Mouse (Mus musculus) left cerebral cortex, postnatal 4 days (tissue): ENCODE data around the gene Fto. TPM values are rescaled to one million over a fixed set of nuclear protein-coding genes. Genes with fewer than 3 reads are reported as not detected.

Experiments
- DNase-seq: peaks from one replicate; pipeline ENCODE4 v3.0.0-alpha.2; 2022
- intact Hi-C: fragments of 180-260 bp; cut with DNase I; formaldehyde crosslinking; loops from one replicate; pipeline ENCODE4 v1.15.1; 2025
- total RNA-seq, 2 experiments: library from RNA; stranded (reverse); gene quantifications; 2 replicates each; pipeline ENCODE4 v1.2.3; 2021

The Fto gene
- total RNA-seq, 2 experiments from 2014 or later = 121 to 133 TPM

DNA sequence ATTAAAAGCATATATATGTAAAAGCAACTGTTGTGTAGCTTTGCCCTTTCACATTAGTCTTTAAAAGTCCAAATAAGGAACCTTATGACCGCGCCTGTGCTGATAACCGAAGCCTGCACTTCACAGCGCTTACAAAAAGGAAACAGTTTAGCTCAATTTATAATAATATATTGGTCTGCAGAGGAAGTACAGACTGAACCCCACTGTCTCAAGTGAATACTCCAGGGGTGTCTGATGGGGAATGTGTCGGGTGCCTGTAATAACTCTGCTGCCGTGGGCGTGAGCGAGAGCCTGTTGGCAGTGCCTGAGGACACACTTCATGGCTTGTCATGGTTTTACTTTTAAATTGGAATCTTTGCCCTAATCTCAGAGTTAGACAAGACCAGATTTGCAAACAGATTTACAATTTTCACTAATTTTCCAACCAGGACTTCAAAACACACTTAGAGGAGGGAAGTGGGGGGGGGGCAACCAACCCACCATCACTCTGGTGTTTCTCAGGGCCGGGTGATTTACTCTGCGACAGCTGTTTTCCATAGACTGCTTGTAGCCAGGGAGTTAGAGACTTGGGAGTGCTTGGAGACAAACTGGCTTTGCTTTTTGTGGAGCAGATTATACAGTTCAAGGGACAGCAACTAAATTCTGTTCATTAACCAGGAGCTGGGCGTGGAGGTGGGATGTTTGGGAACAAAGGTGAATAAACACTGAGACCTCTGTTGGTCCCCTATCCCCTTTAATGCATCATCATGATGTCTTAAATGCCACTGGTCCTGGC lies 131.5 kb downstream of the Fto start:
- DNase-seq = no peak
- intact Hi-C loops = no loop called here

DNA sequence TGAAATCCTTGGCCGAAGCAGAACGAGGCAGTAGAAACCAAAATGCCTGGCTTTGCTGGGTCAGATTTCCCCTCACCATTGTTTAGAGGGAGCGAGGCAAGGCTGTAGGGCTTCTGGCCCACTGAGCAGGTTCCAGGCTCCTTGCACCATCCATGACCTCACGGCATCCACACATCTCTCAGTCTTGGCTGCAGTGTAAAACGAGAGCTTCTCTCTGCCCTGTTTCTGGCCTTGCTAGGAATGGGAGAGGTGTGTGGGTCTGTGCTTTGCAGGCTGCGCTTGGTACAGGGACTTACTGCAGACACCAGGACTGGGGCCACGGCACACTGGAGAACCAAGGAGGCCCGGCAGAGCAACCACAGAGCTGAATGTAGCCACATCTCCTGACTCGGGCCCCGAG lies 132.2 kb downstream of the Fto start:
- no peak for DNase-seq
- intact Hi-C loops = no loop called here

DNA sequence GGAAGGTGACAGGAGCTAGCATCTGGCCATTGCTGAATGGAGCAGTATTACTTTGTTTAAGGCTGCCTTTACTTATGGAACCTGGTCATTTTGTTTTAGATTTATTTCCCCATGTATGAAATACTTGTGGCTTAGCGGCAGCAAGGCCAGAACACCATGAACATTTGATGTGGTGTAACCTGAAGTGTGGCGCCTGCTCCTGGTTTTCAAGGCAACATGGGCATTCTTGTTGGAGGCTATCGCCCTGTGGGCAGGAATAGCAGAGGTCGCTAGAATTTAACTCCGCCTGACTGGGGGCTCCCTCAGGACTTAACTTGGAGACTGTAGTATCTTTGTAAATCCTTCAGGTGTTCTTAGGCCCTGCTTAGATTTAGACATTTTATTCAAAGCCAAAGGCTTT lies 132.7 kb downstream of the Fto start:
- no peak for DNase-seq
- intact Hi-C loops = no loop called here

DNA sequence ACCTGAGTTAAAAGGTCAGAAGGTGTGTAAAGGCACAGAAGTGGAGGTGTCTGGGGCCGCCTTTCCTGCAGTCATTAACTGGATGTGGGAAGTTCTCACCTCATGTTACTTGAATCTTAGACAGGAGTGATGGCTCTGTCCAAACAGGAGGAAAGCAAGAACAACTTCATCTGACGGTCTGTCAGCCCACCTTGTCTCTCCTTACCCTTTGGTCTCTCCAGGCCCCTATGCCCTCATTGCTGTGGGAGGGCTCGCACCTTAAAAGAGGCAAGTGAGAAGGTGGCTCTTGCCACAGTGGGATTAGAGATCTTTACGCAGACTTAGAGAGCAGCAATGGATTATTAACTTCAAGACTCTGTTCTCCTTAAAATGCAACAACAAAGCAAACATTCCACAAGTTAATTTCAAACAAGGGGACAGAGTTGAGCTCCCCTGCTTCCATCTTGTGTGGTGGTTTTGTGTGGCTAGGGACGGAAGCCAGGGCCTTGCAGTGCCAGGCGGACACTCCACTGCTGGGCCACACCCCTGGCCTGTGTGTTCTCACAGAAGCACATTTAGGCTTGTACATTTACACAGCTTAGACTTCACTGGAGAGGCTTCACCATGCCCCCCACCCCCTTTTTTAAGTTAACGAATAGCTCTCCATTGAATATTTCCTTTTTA lies 135.5 kb downstream of the Fto start:
- DNase-seq = no peak
- intact Hi-C loops = no loop called here

DNA sequence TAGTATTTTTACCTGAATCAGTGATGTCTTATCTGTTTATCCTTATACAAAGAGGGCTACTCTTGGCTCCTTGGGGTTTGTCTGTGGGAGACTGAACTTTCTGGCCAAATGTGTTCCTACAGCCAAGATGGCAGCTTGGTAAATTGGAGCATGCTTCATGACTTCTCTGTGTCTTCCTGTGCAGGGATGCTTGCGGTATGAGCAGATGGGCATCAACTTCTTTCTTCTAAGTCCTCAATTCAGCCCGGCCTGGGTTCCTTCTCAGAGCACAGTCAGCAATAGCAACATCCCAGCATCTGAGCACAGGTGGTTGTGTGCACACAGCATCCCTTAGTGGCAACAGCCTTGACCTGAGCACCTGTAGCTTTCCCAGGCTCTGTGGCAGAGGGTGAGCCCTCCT lies 141.6 kb downstream of the Fto start:
- intact Hi-C loops = no loop called here
- no peak for DNase-seq

DNA sequence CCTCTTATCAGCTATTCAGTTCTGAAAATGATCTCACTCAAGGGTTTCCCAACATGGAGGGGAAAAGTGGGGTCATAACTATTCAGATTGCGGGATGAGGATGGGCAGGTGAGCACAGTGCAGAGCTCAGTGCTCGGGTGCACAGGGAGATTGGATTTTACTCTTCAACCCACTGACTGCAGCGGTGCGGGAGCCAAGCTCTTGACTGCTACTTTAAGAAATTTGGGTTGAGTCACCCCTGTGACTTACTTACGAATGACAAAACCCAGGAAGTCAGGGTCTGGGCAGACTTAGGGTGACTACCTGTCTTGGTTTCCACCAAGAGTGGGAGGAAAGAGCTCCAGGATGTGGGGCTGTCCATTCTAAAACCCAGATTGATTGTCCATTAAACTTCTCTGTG lies 142.3 kb downstream of the Fto start:
- intact Hi-C loops = no loop called here

DNA sequence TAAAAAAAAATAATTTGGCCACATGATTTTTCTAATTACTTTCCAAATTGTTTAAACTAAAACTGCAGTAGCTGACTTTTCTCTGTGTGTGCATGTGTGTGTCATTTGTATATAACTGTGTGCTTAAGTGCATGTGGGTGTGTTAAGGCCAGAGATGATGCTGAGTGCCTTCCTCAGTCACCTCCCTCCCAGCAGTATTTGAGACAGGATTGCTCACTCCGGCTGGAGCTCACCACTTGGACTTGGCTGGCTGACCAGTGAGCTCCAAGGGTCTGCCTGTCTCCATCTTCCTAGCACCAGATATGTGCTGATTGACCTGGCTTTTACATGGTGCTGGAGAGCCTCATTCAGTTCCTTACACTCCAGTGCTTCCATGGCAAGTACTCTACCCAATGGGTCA lies 144.7 kb downstream of the Fto start:
- intact Hi-C loops = no loop called here
- no peak for DNase-seq

More for the DNA sequence above, 142.3 kb downstream of the Fto start:
- DNase-seq = no peak

DNA sequence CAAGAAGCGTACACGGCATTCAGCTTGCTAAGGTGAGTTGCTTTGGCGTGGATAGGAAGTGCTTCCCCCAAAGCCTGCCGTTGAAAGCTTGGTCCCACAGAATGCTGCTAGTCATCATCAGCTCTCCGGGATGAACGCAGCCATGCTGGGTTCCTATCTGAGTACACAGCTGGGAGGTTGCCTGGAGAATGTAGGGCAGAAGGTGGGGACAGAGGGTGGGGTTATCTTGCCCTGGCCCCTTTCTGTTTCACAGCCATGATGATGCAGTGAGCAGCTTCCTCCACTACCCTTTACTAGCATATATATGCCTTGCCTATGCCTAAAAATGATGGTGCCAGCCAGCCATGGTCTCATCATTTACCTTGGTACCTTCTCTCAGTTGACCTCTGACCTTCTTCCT lies 147.6 kb downstream of the Fto start:
- intact Hi-C loops = no loop called here
- DNase-seq = no peak

DNA sequence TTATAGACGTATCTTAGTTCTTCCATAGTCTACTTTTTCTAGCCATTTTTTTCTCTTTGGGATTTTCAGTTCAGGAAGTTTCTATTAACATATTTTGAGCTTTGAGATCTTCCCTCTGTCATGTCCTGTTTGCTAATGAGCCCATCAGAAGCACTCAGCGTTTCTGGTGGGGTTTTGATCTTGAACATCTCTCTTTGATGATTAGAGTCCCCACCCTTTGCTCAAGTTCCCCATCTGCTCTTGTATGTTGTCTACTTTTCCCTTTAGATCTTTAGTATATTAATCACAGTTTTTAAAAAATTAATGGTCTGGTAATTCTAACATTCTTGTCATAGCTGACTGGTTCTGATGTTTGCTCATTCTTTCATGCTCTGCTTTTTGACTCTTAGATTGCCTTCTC lies 150.4 kb downstream of the Fto start:
- DNase-seq = no peak
- intact Hi-C loops = no loop called here

DNA sequence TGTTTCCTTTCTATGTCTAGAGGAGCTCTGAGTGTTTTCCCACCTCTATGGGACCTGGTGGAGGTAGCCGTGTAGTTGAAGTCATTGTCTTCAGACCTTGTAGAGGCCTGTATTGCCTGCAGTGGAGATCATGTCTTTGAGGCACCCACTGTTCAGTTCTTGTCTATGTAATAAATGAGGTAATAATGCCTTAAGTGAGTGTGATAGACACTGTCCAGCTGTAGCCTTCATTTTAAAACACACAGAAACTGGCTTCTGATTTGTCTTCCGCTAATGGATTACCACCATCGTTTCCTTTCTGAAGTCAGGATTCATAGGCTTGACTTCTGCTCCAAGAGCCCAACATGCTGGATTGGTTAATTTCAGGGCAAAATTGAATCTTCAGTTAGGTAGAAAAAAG lies 154.1 kb downstream of the Fto start:
- DNase-seq = no peak
- intact Hi-C loops = no loop called here

DNA sequence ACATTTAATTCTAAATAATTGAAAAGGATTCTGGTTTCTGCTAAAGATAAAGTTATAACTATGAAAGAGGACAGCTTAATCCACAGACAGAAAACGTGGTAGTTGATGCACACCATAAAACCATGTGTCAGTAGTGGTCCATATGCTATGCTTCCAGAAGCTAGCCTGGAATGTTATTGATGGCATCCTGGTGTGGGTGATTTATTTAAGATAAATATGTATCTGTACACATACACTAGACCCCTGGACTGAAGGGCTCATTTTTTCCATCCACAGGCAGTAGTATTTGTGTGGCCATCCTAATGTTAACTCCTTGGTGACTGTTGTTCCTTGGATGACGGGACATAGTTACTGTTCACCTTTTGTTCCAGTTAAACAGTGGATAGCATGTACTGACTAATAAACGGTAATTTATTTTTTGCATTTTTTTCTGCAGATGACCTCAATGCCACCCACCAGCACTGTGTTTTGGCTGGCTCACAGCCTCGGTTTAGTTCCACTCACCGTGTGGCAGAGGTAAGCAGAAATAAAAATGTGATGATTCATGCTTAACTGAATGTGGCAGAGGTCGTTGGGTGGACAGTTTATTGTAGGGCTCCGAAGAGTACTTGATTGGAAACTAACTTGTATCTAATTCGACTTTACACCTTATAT lies 154.7 kb downstream of the Fto start:
- intact Hi-C loops = no loop called here
- DNase-seq = no peak

DNA sequence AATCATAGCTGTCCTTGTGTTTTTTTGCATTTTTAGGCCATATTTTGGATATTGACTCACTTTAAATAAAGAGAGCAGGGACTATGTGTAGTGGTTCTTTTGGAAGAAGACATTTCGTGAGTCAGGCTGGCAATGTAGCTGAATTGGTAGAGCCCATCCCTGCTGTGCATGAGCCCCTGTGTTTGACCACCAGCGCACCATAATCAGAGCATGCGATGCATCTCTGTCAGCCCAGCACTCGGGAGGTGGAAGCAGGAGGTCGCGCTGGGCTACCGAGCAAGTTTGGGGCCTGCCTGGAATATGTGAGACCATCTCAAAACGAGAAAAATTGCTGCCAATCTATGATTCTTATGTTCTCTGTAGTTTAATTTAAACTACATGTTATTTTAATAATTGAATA lies 156.1 kb downstream of the Fto start:
- DNase-seq = no peak
- intact Hi-C loops = no loop called here

DNA sequence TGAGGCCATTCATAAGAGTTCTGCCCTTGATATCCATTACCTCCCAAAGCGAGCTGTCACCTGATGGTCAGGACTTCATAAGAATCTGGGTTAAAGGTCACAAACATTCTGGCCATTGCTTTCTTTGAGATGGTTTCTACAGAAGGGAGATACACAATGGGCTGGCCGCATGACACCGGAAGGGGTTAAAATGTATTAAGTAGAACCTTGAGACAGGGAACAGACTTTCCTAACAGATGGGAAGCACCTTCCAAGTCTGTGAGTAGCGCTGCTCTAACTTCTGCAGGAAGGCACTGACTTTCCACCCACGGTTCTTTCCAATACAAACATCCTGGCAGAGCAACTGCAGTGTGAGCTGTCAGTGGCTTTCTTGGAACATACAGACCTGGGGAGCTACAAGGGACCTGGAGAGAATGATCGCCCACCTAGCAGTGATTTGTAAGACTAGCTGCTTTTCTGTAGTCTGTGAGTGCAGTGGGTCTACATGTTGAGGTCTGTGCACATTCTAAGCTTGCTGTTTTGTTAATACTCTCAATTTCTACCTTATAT lies 161.5 kb downstream of the Fto start:
- intact Hi-C loops = no loop called here
- no peak for DNase-seq

DNA sequence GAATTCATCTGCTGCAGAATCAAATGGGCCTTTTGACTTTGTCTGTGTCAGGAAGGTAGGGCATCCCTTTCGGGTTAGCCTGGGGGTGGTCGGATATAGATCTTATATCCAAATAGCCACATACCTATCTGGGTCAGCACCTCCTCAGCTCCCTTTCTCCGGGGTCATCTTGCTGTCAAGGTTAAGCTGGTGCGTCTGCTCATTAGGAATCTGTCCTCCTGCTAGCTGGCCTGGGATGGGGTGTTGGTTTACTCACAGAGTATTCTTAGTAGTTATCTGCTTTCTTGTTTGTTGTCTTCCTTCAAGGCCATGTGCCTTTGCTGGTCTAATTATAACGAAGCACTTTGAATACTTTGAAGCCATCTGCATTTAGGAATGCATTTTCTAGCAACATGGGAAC lies 163.7 kb downstream of the Fto start:
- no peak for DNase-seq
- intact Hi-C loops = no loop called here

DNA sequence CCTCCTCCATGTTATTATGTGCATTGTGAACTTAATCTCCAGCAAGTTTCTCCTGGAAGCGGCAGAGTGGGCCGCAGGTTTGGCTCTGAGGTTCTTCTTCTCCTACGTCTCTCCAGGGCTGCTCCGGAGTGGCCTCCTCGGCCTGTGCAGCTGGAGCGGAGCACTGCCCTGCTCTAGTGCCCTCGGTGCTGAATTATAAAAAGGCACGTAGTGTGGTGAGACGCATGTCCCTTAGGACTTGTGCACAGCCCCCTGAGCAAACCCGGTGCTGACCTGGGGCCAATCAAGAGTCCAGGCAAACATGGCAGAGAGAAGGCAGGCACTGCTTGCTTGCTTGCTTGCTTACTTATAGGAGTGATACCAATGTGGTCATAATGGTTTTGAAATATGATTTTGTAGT lies 164.1 kb downstream of the Fto start:
- DNase-seq = no peak
- intact Hi-C loops = no loop called here

DNA sequence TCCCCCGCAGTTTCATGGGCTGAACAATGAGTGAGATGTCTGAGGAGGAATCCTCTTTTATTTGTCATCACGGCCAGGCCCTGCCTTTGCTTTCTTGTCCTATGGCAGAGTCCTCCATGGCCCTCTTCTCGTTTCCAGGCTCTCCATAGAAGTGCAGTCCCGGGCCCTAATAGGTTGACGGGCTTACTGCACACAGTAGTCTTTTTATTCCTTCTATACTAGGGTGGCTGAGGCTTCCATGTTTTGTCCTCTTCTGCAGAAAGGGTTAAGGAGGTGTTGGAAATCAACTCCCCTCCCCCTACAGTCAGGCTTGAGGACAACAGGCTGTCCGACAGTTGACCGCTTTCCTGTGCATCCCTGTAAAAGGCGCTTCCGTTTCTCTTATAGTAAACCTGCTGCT lies 169.2 kb downstream of the Fto start:
- intact Hi-C loops = no loop called here
- DNase-seq = no peak

DNA sequence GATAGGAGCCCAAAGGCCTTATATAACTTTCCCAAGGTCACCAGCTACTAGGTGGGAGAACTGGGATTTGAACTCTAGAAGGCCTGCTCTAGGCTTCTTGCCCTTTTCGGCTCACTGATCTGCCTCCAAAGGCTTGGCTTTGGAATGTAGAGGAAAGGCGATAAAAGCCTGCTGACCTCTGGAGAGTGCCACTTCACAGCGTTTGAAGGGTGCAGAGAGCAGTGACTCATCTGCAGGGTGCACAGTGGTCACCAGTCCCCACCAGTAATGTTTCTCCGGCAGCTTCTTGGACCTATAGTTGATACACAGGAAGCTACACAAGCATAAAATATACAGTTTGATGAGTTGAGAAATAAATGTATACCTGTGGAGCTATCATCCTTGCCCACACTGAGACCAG lies 173.1 kb downstream of the Fto start:
- intact Hi-C loops = no loop called here
- no peak for DNase-seq

DNA sequence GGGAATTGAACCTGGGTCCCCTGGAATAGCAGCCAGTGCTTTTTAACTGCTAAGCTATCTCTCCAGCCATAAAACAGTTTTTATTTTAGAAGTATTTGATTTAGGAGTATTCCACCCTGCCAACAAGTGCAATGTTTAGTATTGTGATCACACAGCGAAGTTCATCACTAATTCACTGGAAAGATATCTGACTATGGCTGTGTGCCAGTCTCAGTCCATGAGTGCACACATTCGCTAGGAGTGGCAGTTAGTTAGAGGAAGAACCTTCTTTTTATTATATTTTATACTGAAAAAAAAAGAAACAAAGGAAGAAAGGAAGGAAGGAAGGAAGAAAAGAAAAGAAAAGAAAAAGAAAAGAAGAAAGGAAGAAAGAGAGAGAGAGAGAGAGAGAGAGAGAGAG lies 174.1 kb downstream of the Fto start:
- no peak for DNase-seq
- intact Hi-C loops = no loop called here

DNA sequence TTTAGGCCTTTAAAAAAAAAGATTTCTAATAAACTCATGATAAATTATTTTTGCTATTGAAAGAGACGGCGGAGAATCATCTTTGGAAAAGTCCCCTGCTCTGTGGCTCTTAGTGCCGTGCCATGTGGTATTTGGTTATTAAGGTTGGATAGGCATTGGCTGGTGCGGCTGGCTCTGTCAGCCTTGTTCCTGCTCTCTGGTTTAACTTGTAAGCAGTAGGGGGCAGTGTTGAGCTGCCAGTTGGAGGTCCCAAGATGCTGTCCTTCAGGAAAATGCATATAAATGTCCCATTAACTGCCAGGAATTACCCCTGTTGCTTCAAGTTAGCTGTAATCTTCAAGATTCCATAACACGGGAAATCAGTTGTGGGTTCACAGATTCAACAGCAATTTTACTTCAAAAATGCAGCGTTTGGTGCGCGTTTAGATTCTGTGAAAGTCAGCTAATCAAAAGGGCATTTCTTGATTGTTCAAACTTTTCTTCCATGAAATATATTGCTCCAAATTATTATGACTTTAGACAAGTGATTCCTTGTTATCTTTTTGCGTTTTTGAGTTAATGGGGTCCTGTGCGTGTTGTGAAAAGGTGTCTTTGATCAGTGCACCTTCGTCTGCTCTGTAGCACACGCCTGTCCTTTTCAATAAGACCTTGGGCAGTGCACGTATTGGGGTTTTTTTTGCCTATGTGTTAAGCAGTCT lies 174.9 kb downstream of the Fto start:
- intact Hi-C loops = no loop called here
- DNase-seq = peak; percentile 73

DNA sequence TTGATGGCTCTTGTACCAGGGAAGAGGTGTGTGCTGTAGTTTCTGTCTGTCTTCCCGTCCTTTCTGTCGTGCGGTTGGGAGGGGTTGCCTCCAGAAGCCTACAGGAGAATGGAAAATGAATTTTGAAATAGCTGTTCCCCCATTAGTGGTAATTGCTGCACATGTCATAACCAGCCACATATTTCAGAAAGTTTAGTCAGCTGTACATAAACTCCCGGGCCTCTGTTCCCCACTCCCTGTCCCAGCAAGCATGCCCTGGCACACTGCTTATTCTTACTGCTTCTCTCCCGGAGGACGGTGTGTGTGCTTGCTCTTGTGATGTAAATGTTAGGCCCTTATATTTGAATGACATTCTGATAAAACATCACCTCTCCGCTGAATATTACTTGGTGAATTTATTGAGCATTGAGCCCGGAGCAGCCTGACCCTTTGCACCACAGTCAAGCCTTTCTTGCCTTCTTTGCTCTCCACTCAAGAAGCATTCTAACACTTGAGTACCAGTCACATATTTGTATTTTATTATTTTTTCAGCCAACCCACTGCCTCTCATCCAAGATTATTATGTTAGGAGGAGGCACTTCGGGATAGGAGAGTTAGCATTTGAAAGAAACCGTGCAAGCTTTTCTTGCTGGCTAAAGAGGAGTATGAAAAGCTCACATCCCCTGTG lies 175.6 kb downstream of the Fto start:
- intact Hi-C loops = no loop called here
- DNase-seq = no peak

DNA sequence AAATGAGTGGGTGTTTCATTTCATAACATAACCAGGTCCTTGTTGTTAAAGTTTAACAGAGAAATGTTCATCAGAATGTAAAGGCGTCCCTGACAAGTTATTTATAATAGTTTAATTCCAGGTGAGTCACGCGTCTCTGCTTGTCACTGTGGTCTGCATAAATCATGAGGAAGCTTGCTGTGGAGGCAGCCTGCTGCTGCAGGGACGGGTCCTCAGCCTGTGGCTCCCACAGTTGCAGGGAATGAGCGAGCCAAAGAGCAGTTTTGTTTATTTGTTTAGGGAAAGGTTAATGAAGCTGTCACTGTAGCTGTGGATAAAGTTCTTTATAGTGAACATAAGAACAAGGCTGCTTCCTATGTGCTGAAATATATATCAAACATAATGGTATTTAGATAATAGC lies 176.7 kb downstream of the Fto start:
- intact Hi-C loops = no loop called here
- no peak for DNase-seq
